8 mouse cellular contexts compared by ENCODE assay signal in the genomic region with DNA sequence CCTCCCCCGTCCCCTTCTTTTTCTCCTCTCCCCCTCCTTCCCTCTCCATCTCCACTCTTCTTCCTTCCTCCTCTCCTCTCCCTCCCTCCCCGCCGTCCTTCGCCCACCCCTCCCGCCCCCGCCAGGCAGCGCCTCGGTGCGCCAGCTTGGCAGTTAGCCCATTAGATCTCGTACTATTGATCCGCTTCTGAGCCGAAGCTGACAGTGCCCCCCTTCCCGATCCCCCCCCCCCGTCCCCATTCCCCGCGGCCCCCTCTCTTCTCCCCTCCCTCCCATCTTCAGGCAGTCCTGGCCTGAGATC.
DNase-seq lines count a peak whose midpoint lies in the region; ATAC-seq and TF ChIP-seq lines count a peak whose summit lies in the region.

No protein-coding gene starts in this region.

- H3K27ac ChIP-seq in kidney, adult 2 months (ENCODE audit: insufficient read depth, low read depth, low read length): no peak overlapping the region
- peak overlapping the region; percentile 94 for H3K27ac ChIP-seq in forebrain, embryonic 14.5 days (ENCODE audit: low read depth, low read length)
- no peak overlapping the region for H3K27ac ChIP-seq in liver, embryonic 16.5 days (ENCODE audit: low read length)

- no peak for TF ChIP-seq CTCF in kidney, adult 2 months (conservative IDR thresholded peaks at IDR 0.05; ENCODE audit: insufficient read depth, insufficient read length, low read depth, low read length)

- peak overlapping the region; percentile 36; the same call in 1 of the 2 replicates for H3K4me3 ChIP-seq in kidney, adult 2 months (ENCODE audit: insufficient read depth, low read depth, low read length)
- H3K4me3 ChIP-seq in forebrain, embryonic 14.5 days (ENCODE audit: low read depth, low read length): peak overlapping the region; percentile 45
- H3K4me3 ChIP-seq in liver, embryonic 16.5 days (ENCODE audit: low read depth, low read length): peak overlapping the region; percentile 54

- WGBS in kidney, adult 2 months: 3% methylated on average over 15 of the region's 16 CpGs
- WGBS in forebrain, embryonic 14.5 days: 4% methylated on average over 16 of the region's 16 CpGs
- 0% methylated on average over 14 of the region's 16 CpGs for WGBS in liver, embryonic 16.5 days (ENCODE audit: insufficient replicate concordance)

- DNase-seq in kidney, adult 2 months: no peak
- no peak for DNase-seq in kidney, adult 18-20 months
- DNase-seq in MN1 (ENCODE audit: low spot score): peak; percentile 44
- DNase-seq in forebrain, embryonic 14.5 days (ENCODE audit: low spot score): peak; percentile 68
- no peak for DNase-seq in B cell, adult 2 months
- DNase-seq in right cerebral cortex, postnatal 25 days: no peak
- no peak for DNase-seq in urinary bladder, adult 2 months (ENCODE audit: low spot score)

- no peaks in the 10 kb centered on the region for H3K9me3 ChIP-seq in forebrain, embryonic 14.5 days (replicated peaks; ENCODE audit: control insufficient read depth, low read length)
- no peaks in the 10 kb centered on the region for H3K9me3 ChIP-seq in liver, embryonic 16.5 days (replicated peaks; ENCODE audit: control insufficient read depth, low read length)

- no peak; the same call in 1 of the 2 replicates for ATAC-seq in forebrain, embryonic 14.5 days
- no peak for ATAC-seq in liver, embryonic 16.5 days (ENCODE audit: low read depth)

- H3K27me3 ChIP-seq in kidney, adult 2 months (replicated peaks; ENCODE audit: control insufficient read depth, insufficient read depth, low read length): 0 out of 2 replicates have a peak, but pooled peaks cover 1% of the 10 kb centered on the region
- H3K27me3 ChIP-seq in forebrain, embryonic 14.5 days (replicated peaks; ENCODE audit: control insufficient read depth, insufficient read depth, low read length): peaks cover 38% of the 10 kb centered on the region
- peaks cover 83% of the 10 kb centered on the region for H3K27me3 ChIP-seq in liver, embryonic 16.5 days (ENCODE audit: control insufficient read depth, insufficient read depth, low read depth, low read length)

- peak overlapping the region; percentile 67 for H3K9ac ChIP-seq in forebrain, embryonic 14.5 days (ENCODE audit: low read length)
- no peak overlapping the region for H3K9ac ChIP-seq in liver, embryonic 16.5 days (ENCODE audit: low read depth, low read length)

- H3K4me2 ChIP-seq in forebrain, embryonic 14.5 days (ENCODE audit: low read length): peak overlapping the region; percentile 84
- peak overlapping the region; percentile 76 for H3K4me2 ChIP-seq in liver, embryonic 16.5 days (ENCODE audit: low read depth, low read length)

- TF ChIP-seq POLR2A in kidney, adult 2 months (IDR thresholded peaks at IDR 0.05; ENCODE audit: low read depth, low read length): no peak

- H3K4me1 ChIP-seq in kidney, adult 2 months (ENCODE audit: control insufficient read depth, insufficient read depth, low read length): no peaks in the 10 kb centered on the region
- peaks cover 17% of the 10 kb centered on the region for H3K4me1 ChIP-seq in forebrain, embryonic 14.5 days (ENCODE audit: control insufficient read depth, insufficient read depth, low read length)
- H3K4me1 ChIP-seq in liver, embryonic 16.5 days (ENCODE audit: control insufficient read depth, low read depth, low read length): no peaks in the 10 kb centered on the region; the same call in 1 of the 2 replicates

- no peaks in the 10 kb centered on the region for H3K36me3 ChIP-seq in kidney, adult 2 months (ENCODE audit: control insufficient read depth, insufficient read depth, low read length)
- no peaks in the 10 kb centered on the region for H3K36me3 ChIP-seq in forebrain, embryonic 14.5 days (ENCODE audit: control insufficient read depth, insufficient read depth, low read length)
- no peaks in the 10 kb centered on the region for H3K36me3 ChIP-seq in liver, embryonic 16.5 days (ENCODE audit: control insufficient read depth, insufficient read depth)

Comparison
In these comparisons a context has a peak if more than half of its experiments do, and no peak if none do; other contexts are left out.
1. DNase-seq: peak in MN1 (single experiment) and forebrain, embryonic 14.5 days (single experiment); none in kidney, adult 2 months (single experiment), kidney, adult 18-20 months (single experiment), B cell, adult 2 months (0 of 2), right cerebral cortex, postnatal 25 days (single experiment) and urinary bladder, adult 2 months (single experiment).
2. Peak in every context shown above with its lines, with median percentiles within 50 percentile points of each other: H3K4me3 ChIP-seq.